Mouse (Mus musculus) erythroblast, adult 5-6 weeks (primary cell): ENCODE results near the gene Kcnj1. TPM values are rescaled to one million over a fixed set of nuclear protein-coding genes. Genes with fewer than 3 reads are reported as not detected.

Experiments used
- ATAC-seq: replicated peaks from 2 replicates; pipeline ENCODE4 v1.8.0; 2016; ENCODE audit warnings: moderate number of reproducible peaks, mild to moderate bottlenecking, moderate TSS enrichment, inconsistent platforms; ENCODE audit not compliant: poor library complexity, low FRiP score, severe bottlenecking
- total RNA-seq, 2 experiments: library from RNA; stranded (forward) in 1 of 2; stranded (reverse) in 1 of 2; fragments of 150-400 nt in 1 of 2; fragments of 200-764, 138-1000 nt in 1 of 2; gene quantifications; 2 replicates each; pipeline versions ENCODE4 v1.2.3 to v1.2.4; 2015 to 2017; ENCODE audit warnings: low replicate concordance in 2 of 2

The Kcnj1 gene
- total RNA-seq (2015; ENCODE audit: low replicate concordance) (not detected in 2 replicates), total RNA-seq (2017; ENCODE audit: low replicate concordance) (not detected in 2 replicates)

DNA sequence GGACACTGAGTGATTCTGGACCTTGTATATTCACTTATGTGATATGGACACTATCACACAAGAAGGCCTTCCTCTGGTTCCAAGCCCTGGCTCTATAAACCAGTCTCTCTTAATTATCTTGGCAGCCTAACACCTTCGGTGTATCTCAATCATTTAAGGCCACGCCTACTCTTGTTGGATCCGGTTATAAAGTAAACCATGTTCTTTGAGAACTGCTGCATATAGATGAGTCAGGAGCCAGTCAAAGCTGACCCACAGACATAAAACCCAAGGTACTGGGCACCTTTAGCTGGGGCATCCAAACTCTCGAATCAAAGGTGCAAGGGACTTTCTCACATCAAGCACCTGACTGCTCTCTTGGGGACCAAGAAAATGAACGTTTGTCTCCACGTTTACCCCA lies at the start of gene Kcnj1:
Gene Kcnj1 (plus strand): TSS at position 292 of the 400 bp plus-strand sequence.
- no peak for ATAC-seq

DNA sequence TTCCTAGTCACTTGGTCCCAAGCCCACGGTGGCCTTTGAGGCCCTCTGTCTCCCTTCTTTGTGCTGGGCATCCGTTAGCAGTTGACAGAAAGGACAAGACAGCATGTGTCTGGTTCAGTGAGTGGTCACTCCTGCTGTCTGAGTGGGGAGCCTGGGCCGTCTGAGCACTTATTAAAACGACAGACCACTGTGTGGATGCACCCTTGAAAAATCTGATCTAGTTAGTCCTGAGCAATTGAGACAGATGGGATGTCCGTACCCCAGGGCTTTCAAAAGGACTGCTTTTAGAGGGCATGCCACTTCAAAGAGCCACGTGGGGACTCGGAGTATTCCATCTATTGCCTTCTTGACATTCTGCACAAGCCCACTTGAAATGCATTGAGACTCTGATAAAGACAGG lies 48.7 kb upstream of the Kcnj1 start:
- ATAC-seq: no peak

DNA sequence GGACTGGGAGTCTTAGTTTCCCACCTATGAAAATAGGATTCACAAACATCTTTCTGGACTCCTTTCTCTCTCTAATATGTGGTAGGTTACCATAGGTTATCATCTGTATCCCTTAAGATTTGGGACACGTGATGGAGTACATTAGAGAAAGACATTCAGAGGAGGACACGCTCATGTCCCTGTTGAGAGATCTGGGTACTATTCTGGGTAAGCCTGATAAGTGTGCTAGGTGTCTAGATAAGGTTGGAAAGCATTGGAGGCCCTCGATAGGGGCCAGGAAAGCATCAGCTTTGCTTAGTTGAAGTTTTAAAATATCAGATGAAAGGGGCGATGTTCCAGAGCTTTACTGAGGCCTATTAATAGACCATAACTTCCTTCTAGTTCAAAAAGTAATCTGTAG lies 43.5 kb upstream of the Kcnj1 start:
- no peak for ATAC-seq

DNA sequence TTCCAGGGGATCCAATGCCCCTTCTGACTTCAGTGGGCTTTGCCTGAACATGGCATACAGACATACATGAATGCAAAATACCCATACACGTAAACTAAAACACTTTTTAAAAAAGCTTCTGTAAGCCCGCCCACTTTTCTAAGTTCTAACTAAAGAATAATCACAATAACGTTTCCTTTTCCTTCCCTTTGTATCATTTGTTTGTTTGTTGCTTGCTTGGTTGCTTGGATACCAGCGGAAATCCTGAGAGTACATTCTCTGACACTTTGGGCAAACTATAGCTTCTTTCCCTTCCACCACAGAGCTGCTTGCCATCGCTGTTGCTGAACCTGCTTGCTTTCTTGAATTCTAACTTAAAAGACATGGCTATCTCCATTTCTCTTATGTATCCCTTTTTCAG lies 41.1 kb upstream of the Kcnj1 start:
- ATAC-seq: no peak

DNA sequence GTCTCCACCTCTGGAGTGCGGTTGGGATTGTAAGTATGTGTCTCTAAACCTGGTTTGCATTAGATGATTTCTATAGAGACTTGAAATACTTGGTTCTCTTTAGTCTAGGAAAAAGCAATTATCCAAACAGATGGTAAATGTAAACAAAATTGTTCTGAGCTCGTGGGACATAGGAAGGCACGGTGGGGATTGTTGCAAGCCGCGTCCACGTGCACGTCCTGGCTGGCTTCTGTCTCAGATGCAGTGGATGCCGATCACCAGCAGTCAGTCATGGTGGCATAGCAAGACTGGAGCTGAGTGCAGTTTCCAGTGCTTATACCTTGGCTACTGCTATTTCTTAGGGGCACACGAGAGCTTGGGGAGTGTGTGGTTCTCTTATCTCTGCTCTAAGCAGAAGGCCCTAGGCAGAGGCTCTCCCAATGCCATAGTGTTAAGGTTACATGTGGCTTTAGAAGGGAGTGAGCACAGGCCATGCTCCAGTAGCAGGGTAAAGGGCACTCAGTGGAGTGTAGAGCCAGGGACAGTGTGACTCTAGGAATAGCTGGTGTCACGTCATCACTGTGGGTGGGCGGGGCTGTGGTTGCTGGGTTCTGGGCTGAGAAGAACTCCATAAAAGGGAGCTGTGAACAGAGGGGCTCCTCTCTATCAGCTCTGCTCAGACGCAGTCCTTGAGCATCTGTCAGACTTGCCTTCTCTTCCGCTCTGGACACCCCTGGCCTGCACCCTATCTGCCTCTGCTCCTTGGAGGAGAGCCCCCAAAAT lies 36.7 kb upstream of the Kcnj1 start:
- no peak for ATAC-seq

DNA sequence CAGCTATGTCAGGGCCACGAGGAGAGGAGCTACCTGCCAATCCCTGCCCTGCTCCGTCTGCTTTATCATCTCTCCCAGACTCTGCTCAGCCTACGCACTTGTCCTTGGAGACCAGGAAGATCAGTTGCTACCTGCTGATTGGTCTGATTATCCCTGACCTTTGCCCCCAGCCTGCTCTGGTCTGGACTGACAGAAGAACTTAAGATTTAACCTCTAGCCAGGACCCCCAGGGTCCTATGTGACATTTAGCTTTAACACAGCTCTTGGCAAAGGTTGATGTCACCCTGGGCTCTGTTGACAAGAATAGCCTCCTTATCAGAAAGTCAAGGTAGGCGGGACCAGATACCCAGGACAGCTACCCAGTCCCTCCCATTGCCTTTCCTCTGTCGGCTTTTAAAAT lies 31.5 kb upstream of the Kcnj1 start:
- no peak for ATAC-seq

DNA sequence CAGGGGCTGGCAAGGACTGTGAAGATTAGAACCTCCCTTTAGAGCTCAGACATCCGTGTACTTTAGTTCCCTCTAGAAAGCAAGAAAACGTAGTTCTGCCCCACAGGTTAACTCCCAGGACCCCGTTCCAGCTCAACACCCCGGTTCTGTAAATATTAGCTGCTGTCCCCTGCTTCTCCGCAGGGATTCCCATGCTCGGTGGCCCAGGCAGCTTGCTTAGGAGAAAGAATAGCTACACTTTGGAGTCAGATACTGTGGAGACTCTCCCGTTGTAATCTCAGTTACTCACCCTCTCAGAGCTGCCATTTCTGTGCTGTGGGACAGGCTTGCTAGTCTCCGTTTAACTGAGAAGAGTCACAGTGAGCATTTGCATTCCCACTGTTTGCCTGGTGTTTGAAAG lies 29.4 kb upstream of the Kcnj1 start:
- ATAC-seq: no peak

DNA sequence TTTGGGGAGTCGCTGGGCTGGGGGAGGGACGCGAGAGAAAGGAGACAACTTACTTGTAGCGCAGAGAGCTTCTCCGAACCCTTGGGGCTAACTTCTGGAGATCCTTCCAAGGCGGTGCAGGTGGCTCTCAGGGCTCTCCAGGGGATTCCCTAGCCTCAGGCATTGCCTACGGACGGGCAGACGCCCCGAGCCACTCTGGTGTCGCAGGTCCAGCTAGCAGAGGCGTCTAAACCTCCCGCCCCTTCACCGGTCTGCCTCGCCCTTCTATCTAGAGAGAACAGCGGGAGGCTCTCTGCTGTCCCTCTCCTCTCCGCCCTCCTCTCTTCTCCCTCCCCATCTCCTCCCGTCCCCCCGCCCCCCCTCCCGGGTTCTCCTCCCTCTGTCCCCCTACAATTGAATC lies 28.2 kb upstream of the Kcnj1 start, which contains the start of gene Kcnj5:
Gene Kcnj5 (minus strand): TSS at position 300 of the 400 bp plus-strand sequence.
- no peak for ATAC-seq

DNA sequence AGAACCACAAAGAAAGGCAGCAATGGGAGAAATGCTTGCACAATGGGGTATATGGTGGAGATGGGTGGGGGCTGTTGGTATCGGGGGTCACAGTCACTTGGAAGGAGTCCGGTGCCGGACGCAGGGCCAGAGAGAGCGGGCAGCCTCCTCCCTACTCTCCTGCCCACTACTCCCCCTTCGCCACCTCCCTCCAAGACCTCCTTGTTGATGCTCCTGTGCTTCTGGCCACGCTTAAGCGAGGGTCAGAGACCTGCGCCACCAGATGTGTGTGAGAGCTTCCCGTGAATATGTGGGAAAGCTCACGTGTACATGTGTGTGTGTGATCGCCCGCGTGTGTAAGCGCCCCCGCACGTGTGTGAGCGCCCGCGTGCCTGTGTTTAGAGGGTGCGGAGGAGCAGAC lies 27.8 kb upstream of the Kcnj1 start:
- no peak for ATAC-seq

DNA sequence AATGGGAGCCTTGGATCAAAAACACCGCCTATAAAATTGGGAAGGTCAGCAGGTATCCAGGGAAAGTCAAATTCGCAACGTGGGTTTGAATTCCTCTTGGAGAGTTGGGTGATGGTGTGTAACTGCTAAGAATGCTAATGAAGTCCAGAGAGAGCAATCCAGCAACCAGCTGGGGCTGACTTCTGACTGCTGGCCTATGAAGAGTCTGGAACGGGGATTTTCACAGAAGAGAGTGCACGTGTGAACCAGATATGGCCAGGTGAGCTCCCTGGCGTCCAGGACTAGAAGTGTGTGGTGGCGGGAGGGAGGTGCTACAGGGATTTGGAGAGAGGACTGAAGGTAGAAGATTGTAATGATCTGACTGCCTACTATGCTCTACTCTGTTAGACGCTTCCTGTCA lies 24.2 kb upstream of the Kcnj1 start:
- no peak for ATAC-seq

DNA sequence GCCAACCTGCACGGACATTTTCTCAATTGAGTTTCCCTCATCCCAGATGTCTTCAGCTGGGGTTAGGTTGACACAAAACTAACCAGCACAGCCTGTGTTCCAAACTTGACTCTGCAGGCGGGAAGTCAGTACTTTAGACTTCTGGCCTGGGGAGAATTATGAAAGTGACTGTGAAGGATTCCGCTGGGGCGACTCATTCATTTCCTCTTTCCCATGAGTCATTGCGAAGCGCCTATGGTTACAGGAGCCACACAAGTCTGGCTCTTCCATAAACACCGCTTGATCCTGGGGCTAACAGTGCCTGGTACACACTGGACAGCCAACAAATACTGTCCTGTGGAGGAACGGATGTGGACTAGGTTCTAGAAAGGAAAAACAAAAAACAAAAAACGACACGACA lies 22.9 kb upstream of the Kcnj1 start:
- no peak for ATAC-seq

DNA sequence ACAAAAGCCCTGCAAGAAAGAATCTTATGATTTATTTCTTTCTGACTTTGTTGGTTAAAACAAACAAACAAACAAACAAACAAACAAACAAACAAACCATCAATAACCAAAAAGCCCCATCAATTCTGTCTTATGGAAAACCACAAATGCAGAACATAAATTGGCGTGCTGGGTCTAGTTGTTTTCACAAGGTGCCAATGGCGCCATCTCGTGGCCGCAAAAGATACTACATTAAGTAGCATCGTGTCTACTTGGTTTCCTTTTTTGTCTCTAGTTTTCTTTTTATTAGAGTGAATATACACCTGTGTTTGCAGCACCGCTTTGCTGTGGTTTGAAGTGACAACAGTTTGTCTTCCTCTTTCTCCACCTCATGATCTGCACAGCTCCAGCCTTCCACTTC lies 22.0 kb upstream of the Kcnj1 start:
- ATAC-seq: no peak

DNA sequence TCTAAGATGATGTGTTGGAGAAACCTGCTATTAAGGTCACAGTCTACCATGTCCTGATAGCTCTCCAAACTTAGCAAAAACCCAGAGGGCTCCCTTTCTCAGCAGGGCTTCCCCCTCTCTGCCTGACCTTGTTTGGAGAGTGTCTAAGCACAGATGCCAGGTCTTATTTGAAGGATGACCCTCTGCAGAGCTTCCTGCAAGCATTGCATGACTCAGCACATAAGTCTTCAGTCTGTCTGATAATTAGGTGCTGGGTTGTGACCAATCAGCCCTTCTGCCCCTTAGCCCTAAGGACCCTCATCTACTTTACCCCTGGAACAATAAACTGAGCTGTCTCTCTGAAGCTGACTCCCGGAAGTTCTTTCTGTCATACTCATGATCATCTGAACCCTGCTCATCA lies 11.5 kb upstream of the Kcnj1 start:
- ATAC-seq: no peak

DNA sequence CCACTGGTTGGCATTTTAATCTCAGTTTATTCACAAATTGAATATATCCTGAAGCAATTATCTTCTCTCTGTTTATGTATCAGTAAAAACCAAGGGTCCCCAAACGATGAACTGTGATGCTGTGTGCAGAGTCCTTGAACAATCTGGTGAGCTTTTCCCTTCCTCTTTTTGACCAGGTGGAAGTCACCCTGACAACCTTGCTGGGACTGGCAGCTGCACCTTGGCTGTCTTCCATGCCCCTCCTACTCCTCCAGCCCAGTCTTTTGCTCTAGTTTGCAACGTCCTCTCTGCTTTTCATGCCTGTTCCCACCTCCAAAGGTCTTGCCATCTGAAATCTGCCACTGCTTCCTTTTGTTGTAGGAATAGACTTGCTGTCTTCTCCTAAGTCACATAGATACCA lies 3.5 kb upstream of the Kcnj1 start:
- ATAC-seq: no peak

DNA sequence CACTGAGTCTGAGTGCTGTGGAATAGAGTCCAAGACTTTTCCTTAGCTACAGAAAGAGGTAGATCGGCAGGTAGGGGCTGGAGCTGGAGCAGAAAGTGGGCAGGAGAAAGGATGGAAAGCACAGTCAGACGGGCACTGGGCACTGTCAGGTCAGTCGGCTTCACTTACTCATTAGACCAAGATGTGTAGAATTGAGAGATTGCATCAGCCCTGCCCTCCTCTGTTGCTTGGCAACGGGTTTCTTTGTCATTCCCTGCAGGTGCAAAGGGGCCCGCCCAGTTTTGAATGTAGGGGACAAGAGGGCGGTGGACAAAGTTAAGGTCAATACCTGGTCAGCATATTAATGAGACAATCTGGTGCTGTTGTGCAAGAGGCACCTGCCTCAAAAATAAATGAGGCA lies 2.9 kb upstream of the Kcnj1 start:
- no peak for ATAC-seq

DNA sequence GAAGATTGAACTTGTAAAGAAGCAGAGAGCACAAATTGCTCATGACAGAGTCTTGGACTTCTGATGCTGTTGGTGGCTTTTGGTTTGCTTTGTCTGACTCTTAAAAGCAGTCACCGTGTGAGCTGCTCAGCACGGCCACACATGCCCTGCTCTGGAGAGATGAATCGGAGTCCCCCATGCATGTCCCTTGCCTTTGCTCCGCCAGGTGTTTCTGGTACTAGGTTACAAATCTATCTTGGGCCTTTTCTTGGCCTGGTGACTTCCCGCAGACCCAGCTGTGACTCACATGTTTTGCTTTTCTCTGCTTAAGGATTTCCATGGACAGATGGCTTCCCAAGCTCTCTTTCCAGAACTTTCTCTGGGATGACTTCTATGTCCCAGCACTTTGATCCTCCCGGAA lies 1.4 kb downstream of the Kcnj1 start:
- no peak for ATAC-seq

DNA sequence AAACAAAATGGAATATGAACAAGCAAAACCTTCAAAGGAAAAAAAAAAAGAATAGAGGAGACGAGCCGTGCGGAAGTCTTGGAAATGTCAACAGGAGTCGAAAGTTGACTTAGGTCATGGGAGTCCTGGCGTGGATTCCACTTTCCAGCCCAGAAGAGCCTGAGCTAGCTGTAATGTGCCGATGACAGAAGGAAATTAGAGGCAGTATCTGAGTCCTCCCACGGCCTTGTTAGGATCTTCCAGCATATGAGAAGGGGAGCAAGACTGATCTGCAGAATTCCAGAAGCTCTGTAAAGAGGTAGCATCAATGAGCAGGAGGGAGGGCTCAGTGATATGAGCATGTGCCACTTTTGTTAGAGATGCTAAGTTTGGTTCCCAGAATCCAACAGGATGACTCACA lies 3.7 kb downstream of the Kcnj1 start:
- ATAC-seq: no peak

DNA sequence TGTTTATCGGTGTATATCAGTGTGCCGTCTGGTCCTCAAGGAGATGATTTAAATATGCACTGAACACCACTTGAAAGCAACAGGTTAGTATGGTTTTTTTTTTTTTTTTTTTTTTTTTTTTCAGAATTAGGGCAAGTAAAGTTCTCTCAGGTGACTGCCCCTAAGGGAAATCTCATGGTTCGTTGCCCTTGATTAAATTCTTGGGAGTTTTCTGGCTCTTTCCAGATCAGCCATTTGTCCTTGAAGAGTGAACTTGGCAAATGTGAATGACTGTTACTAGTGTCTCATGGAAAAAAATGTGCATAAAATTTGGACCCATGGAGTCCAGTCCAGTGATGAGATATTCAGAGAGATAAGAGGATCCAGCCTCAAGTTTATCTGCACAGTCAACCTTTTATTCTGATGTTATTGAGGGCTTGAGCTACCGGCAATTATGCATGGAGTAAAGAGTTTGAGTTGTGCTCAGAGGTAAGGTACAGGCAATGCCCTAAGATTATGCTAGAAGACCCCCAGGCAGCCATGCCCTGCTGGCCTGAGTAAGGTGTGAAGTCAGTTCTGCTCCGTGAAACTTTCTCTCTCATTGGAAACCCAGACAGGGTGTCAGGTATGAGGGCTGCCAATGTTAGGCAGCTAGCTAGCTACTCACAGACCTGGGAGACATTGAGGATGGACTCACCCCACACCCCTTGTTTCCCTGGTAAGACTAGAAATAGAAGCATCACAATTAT lies 4.7 kb downstream of the Kcnj1 start:
- ATAC-seq: no peak

DNA sequence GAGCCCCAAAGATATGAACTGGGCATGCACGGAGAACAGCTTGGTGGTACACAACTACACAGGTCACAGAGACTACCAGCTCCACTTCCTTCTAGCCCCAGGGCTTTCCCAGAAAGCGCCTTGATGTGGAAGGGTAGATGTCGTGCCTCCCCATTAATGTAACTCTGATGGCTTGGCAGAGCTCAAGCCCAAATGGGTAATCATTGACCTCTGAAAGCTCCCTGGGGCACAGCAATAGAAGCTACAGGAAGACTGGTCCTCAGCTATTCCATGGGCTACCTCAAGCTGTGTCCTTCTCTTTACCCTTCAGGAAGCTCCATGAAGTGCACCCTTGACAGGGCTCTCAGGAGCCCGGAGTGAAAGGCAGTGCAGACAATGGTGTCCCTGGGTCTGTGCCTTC lies 12.6 kb downstream of the Kcnj1 start:
- ATAC-seq: no peak

DNA sequence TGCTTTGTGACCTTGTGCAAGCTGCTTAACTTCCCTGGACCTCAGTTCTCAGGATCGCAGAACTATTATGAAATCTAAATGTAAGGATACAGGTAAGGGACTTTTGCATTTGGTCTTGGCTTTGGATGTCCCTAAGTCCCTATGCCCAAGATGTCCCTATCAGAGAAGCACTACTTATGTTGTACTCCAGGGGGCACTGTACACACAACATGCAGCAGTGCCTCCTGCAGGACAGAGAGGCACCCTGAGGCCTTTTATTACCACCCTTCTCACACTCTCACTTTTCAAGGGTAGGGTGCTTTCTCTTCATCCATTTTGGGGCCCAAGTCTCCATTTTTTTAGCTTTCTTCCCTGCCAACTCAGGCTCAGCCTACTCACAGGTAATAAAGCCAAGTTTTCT lies 15.8 kb downstream of the Kcnj1 start:
- ATAC-seq: no peak

DNA sequence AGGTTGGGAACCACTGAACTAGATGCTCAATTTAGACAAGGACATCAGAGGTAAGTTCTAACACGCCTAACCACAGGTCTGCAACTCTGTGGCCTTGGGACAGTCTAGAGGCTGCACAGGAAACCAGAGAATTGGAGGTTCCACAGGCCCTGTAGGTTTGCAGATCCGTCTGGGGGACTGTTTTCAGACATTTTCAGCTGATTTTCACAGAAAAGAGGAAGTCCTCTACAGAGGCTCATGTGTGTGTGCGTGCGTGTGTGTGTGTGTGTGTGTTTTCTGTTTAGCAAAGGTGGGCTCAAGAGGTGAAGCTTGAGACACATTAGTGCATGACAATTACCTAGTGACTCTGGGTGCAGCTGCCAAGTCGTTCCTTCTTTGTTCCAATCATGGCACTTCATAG lies 18.8 kb downstream of the Kcnj1 start:
- no peak for ATAC-seq
